Mouse (Mus musculus) kidney, adult 11 months (tissue): ENCODE data around the gene Fbxw15.
"Not testable (repeated sequence)": the region's sequence is repeated elsewhere in the genome, so short reads cannot be mapped to it uniquely, and the experiment has no call there.

Experiments used
- DNase-seq: peaks from one replicate; pipeline ENCODE4 v3.0.0; 2022

Gene Fbxw15

DNA sequence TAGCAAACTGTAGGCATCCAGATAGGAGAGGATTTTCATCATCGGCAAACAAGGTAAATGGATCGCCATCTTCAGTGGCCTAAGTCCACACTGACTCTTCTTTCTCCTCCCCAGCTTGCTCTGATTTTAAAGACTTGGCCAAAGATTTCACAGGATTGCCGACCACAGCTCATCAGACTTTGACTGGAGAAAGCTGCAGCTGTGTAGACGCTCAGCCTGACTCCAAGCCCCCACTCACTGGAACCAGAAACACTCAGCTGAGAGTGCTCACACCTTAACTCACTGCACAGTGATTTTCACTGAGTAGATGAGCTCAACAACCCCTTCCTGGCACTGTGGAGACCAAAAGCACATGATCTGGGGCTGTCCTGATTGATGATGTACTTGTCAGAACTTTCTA is at the start of gene Fbxw15:
Fbxw15 (minus strand) TSS at position 101 of the 400 bp plus-strand sequence.
- not testable (repeated sequence) for DNase-seq

DNA sequence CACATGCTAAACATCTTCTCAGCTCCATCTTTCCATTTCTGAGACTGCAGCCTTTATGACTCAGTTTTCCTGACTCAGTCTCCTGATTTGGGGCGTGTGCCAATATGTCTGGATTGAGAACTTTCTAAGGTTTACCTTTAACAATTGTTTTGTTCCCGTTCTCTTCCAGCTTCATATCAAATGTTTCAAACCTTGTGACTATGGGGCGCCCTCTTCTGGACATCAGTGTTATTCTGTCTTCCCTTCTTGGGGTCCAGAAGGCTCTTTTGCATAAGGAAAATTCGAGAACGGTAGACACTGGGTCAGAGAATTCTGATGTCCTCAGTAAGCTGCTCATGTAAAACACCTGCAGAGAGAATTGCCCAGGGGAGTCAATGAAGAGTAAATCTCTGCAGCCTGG is 38.8 kb upstream of the Fbxw15 start:
- peak; percentile 8 for DNase-seq

DNA sequence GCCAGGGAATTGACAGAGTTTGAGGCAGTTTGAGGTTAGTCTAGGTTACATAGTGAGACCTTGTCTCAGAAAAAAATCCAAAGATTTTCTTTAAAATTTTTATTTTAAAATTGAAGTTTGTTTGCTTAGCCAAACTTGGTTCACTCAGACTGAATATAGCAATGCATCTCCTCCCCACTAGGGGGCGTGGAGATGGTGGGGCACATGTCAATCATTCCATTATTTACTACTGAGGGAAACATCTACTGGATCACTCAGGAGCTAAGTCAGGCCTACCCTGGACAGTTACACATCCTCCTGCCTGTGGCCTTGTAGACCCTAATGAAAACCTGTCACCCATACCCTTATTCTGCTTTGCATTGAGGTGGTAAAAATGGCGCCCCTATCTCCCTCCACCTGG is 34.1 kb upstream of the Fbxw15 start:
- DNase-seq = not testable (repeated sequence)

DNA sequence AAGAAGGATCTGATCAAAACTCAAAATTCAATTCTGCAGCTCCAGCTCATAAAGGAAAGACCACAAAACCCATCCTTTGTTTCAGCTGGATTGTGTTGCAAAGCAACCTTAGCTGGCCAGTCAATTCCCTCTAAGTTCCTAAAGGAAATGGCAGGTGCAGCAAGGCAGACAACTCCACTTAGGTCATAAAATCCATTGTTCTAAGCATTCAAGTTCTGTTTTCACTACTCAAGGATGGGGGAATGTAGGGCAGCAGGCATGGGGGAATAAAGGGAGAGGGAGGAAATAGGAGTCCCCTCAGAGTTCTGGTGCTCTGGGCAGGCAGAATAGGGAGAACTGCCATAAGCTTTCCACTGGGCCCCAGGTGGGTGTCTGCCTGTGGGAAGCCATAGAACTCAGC is 29.2 kb upstream of the Fbxw15 start:
- DNase-seq = no peak

DNA sequence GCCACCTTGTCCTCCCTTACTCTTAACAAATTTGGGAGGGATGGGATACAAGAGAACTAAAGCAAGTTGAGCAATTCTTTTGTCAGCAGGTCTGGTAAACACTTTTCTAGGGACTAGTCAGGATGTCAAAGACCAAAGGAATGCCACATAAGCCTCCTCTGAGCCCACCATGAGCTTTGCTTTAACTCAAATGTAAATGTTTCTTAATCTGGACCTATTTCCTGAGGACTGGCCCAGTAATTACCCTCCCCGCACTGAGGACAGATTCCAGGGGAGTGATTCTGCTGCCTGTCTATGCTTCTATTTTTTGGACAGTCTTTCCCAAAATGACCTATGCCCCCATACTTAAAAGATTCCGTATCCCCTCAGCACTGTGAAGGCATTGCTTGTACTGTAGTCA is 26.8 kb upstream of the Fbxw15 start:
- no peak for DNase-seq

DNA sequence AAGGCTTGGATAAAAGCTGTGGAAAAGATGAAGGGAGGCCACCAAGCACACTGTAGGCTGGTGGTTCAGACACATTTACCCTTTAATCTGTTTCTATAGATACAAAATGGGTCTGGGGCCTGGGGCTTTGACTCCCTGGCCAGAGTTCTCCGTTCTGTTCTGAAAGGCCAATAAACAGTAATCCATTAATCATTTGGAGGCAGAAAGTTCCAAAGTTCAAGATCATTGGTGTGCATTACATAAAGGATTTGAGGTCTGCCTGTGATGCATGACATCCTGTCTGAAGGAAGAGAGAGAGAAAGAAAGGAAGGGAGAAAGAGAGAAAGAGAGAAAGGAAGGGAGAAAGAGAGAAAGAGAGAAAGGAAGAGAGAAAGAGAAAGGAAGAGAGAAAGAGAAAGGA is 2.5 kb downstream of the Fbxw15 start:
- DNase-seq = peak; percentile 13

DNA sequence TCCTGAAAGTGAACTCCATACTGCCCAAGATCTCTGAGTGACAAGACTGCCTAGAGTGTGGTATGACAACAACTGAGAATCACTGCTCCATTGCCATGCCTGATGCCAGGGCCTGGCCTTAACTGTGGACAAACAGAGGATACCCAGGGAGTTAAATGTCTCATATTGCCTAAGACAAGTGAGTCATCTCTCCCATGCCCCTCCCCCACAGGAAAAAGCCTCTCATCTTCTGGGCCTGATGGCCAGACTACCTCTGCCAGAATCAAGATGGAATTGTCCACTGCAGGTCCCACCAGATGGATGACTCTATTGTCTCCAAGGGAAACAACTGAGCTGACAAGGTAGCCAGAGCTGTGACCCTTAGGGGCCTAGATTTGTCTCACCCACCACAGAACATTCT is 6.0 kb downstream of the Fbxw15 start:
- DNase-seq = not testable (repeated sequence)

DNA sequence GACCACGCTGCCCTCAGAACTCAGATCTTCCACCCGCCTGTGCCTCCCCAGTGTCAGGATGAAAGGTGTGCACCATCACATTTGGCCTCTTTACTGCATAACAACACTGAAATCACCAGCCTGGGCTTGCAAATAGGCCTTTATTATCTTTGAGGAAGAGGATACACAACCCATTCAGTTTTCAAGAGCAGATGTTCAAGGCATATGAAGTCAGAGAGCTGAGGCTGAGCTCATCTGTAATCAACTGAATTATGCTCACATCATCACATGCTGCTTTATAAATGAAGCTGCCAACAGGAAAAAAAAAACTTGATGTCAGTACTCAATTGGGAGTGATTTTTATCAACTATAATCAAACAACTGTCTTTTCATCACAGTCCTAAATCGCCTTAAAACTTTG is 15.6 kb downstream of the Fbxw15 start:
- DNase-seq = no peak

DNA sequence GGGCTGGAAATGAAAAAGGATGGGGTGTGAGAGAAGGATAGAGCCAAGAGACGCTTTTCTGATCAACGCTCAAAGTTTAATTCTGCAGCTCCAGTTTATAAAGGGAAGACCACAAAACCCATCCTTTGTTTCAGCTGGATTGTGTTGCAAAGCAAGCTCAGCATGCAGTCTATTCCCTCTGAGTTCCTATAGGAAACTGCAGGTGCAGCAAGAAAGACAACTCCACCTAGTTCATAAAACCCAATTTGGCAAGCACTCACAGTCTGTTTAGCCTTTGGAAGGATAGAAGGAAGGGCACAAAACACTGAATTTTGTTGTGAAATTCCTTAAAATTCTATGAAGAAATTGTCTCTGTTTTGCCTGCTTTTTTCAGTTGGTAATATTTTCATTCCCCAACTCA is 18.4 kb downstream of the Fbxw15 start:
- not testable (repeated sequence) for DNase-seq

DNA sequence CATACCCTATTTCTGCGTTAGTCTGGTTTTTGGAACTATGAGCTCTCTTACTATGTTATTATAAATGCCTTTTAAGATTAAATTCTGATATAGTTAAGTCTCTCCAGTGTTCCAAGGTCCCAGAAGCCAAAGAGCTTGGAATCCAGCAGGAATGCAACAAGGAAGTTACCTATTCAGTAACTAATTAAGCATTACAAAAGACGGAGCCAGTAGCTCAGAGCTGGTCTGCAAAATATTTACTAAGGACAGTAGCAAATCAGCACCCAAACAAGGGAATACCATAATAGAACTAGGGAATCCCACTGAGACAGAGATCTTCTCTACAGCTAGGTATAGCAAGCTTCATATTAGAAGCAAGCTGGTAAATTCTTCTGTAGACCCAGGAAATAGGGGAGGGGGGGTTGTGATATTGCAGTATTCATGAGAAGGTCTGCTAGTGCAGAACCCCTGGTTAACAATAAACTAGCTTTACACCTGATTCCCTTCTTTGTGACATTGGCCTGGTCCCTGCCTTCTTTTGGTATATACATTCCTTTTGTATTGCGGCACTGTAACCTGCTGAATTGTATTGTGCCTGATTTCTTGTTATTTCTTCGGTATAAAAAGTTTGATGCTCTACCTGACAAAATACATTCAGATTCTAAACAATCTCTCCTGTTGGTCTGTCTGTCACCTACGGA is 44.5 kb downstream of the Fbxw15 start:
- peak; percentile 36 for DNase-seq
